Mouse (Mus musculus) kidney, embryonic 14.5 days (tissue): ENCODE data around the gene Inca1. TPM values are rescaled to one million over a fixed set of nuclear protein-coding genes. Genes with fewer than 3 reads are reported as not detected.

Source experiments
- ATAC-seq: fragments of 200-750 bp; cut with Nextera tagmentation; 2 replicates; pipeline ENCODE4 v1.8.0; 2017; ENCODE audit warnings: moderate number of reproducible peaks, mild to moderate bottlenecking, moderate TSS enrichment, moderate library complexity; ENCODE audit not compliant: low FRiP score, low TSS enrichment
- H3K27ac ChIP-seq: fragments of 300-500 bp; sonication (generic); 2 replicates; pipeline ENCODE4 v1.5.1; 2014; ENCODE audit warnings: low read depth, mild to moderate bottlenecking, low read length, moderate library complexity, mixed read lengths
- H3K27me3 ChIP-seq: fragments of 300-500 bp; sonication (generic); 2 replicates; pipeline ENCODE4 v1.6.1; 2014; ENCODE audit warnings: mild to moderate bottlenecking, low read length; ENCODE audit not compliant: control insufficient read depth, insufficient read depth
- H3K36me3 ChIP-seq: fragments of 300-500 bp; sonication (generic); 2 replicates; pipeline ENCODE4 v1.6.1; 2014; ENCODE audit warnings: low read length, mixed read lengths; ENCODE audit not compliant: control insufficient read depth, insufficient read depth
- H3K4me1 ChIP-seq: fragments of 300-500 bp; sonication (generic); 2 replicates; pipeline ENCODE4 v1.6.1; 2014; ENCODE audit warnings: low read length, mixed read lengths; ENCODE audit not compliant: control insufficient read depth, insufficient read depth
- H3K4me2 ChIP-seq: fragments of 300-500 bp; sonication (generic); replicated peaks from 2 replicates; pipeline ENCODE4 v1.6.1; 2014; ENCODE audit warnings: low read depth, mild to moderate bottlenecking, low read length
- H3K4me3 ChIP-seq: fragments of 300-500 bp; sonication (generic); 2 replicates; pipeline ENCODE4 v1.5.1; 2014; ENCODE audit warnings: mild to moderate bottlenecking, low read length
- H3K9ac ChIP-seq: fragments of 300-500 bp; sonication (generic); 2 replicates; pipeline ENCODE4 v1.6.1; 2014; ENCODE audit warnings: low read depth, mild to moderate bottlenecking, low read length, moderate library complexity
- H3K9me3 ChIP-seq: fragments of 300-500 bp; sonication (generic); 2 replicates; pipeline ENCODE4 v1.6.1; 2016; ENCODE audit warnings: low read length; ENCODE audit not compliant: control insufficient read depth
- WGBS: fragments of 180-500 bp; shearing (Covaris S2); extraction: QIAGEN DNeasy Blood & Tissue Kit; methylation state at CpG from one replicate; pipeline ENCODE4 v1.1.7; 2014; 5-methylcytosine and 5-hydroxymethylcytosine counted together
- polyA plus RNA-seq: library from polyadenylated mRNA; unstranded; fragments of >200 nt; fragmentation: Nextera tagmentation; extraction: Ambion mirVana; gene quantifications from 2 replicates; pipeline ENCODE4 v1.2.1, GENCODE M21; 2014

The Inca1 gene
- polyA plus RNA-seq, 1 experiment from 2014 or later = 1.3 TPM

- 81% methylated on average over 3 of the region's 3 CpGs for WGBS
- ATAC-seq = no peak
- Histone ChIP-seq H3K4me1 (peaks cover 4% of the 10 kb centered on the region; the same call in 1 of the 2 replicates), H3K9me3 (no peaks in the 10 kb centered on the region), H3K27me3 (no peaks in the 10 kb centered on the region), H3K36me3 (no peaks in the 10 kb centered on the region), H3K4me2 (no peak overlapping the region), H3K9ac (no peak overlapping the region), H3K4me3 (no peak overlapping the region), H3K27ac (no peak overlapping the region)
These were observed 6.5 kb downstream of the Inca1 start for GRCm38 (mm10) chr11:70693504-70693903.

GRCm38 (mm10) chr11:70689578-70689977 lies 10.4 kb downstream of the Inca1 start:
- H3K36me3 ChIP-seq = peaks cover 10% of the 10 kb centered on the region
- peaks cover 7% of the 10 kb centered on the region; the same call in 1 of the 2 replicates for H3K4me1 ChIP-seq
- H3K9ac ChIP-seq = no peak overlapping the region
- no peak overlapping the region for H3K27ac ChIP-seq
- H3K4me3 ChIP-seq = no peak overlapping the region
- no peak overlapping the region for H3K4me2 ChIP-seq
- WGBS = 66% methylated on average over 4 of the region's 4 CpGs
- no peak for ATAC-seq
- no peaks in the 10 kb centered on the region for H3K9me3 ChIP-seq
- no peaks in the 10 kb centered on the region for H3K27me3 ChIP-seq

GRCm38 (mm10) chr11:70688372-70688771 lies 11.6 kb downstream of the Inca1 start:
- no peak for ATAC-seq

GRCm38 (mm10) chr11:70687601-70688199 lies 12.3 kb downstream of the Inca1 start, which contains the start of gene Camta2:
Gene Camta2, minus strand, starts transcription at chr11:70688105.
- peak within 1 kb of the TSS; percentile 81 for H3K27ac ChIP-seq
- no peaks in the 10 kb centered on the region for H3K9me3 ChIP-seq
- H3K4me1 ChIP-seq = peaks cover 7% of the 10 kb centered on the region; the same call in 1 of the 2 replicates
- no peaks in the 10 kb centered on the region for H3K27me3 ChIP-seq
- peaks cover 26% of the 10 kb centered on the region for H3K36me3 ChIP-seq
- peak; percentile 91 for ATAC-seq
- peak within 1 kb of the TSS; percentile 83 for H3K4me3 ChIP-seq
- peak within 1 kb of the TSS; percentile 82 for H3K9ac ChIP-seq
- under 1% methylated on average over 51 of the region's 55 CpGs for WGBS
- H3K4me2 ChIP-seq = peak within 1 kb of the TSS; percentile 74

More at GRCm38 (mm10) chr11:70688372-70688771, 11.6 kb downstream of the Inca1 start:
- peak overlapping the region; percentile 82 for H3K9ac ChIP-seq
- no peaks in the 10 kb centered on the region for H3K27me3 ChIP-seq
- H3K36me3 ChIP-seq = peaks cover 22% of the 10 kb centered on the region
- H3K4me2 ChIP-seq = peak overlapping the region; percentile 74
- H3K9me3 ChIP-seq = no peaks in the 10 kb centered on the region
- H3K4me1 ChIP-seq = peaks cover 7% of the 10 kb centered on the region; the same call in 1 of the 2 replicates
- H3K4me3 ChIP-seq = peak overlapping the region; percentile 83
- H3K27ac ChIP-seq = peak overlapping the region; percentile 81
- 11% methylated on average over 8 of the region's 8 CpGs for WGBS

GRCm38 (mm10) chr11:70686901-70687566 lies 12.9 kb downstream of the Inca1 start:
- Histone ChIP-seq H3K27ac (peak overlapping the region; percentile 81), H3K36me3 (peaks cover 31% of the 10 kb centered on the region), H3K4me1 (peaks cover 10% of the 10 kb centered on the region), H3K9ac (peak overlapping the region; percentile 82), H3K9me3 (no peaks in the 10 kb centered on the region), H3K4me3 (peak overlapping the region; percentile 83), H3K4me2 (peak overlapping the region; percentile 74), H3K27me3 (no peaks in the 10 kb centered on the region)
- 2% methylated on average over 16 of the region's 16 CpGs for WGBS
- ATAC-seq = peak; percentile 79

GRCm38 (mm10) chr11:70683640-70684039 lies 16.3 kb downstream of the Inca1 start:
- H3K9me3 ChIP-seq = no peaks in the 10 kb centered on the region
- H3K27me3 ChIP-seq = no peaks in the 10 kb centered on the region
- WGBS = 89% methylated on average over 5 of the region's 5 CpGs
- H3K9ac ChIP-seq = no peak overlapping the region
- H3K27ac ChIP-seq = no peak overlapping the region
- H3K4me3 ChIP-seq = no peak overlapping the region
- no peak for ATAC-seq
- no peak overlapping the region for H3K4me2 ChIP-seq
- peaks cover 52% of the 10 kb centered on the region for H3K36me3 ChIP-seq
- peaks cover 9% of the 10 kb centered on the region for H3K4me1 ChIP-seq

- Histone ChIP-seq H3K36me3 (peaks cover 53% of the 10 kb centered on the region), H3K4me3 (no peak overlapping the region; the same call in 1 of the 2 replicates), H3K9ac (no peak overlapping the region), H3K27me3 (no peaks in the 10 kb centered on the region), H3K9me3 (no peaks in the 10 kb centered on the region), H3K27ac (no peak overlapping the region), H3K4me1 (peaks cover 5% of the 10 kb centered on the region), H3K4me2 (no peak overlapping the region)
- ATAC-seq = peak; percentile 71; the same call in 1 of the 2 replicates
- 22% methylated on average over 11 of the region's 11 CpGs for WGBS
These were observed 17.9 kb downstream of the Inca1 start for GRCm38 (mm10) chr11:70681897-70682581.

- 58% methylated on average over 12 of the region's 12 CpGs for WGBS
- peaks cover 56% of the 10 kb centered on the region for H3K36me3 ChIP-seq
- ATAC-seq = no peak
These were observed 18.8 kb downstream of the Inca1 start for GRCm38 (mm10) chr11:70681170-70681569.

More at GRCm38 (mm10) chr11:70681170-70681569, 18.8 kb downstream of the Inca1 start:
- Histone ChIP-seq H3K27ac (no peak overlapping the region), H3K27me3 (no peaks in the 10 kb centered on the region), H3K4me1 (peaks cover 5% of the 10 kb centered on the region), H3K9me3 (no peaks in the 10 kb centered on the region), H3K4me2 (no peak overlapping the region), H3K9ac (no peak overlapping the region; the same call in 1 of the 2 replicates), H3K4me3 (no peak overlapping the region)
